Mouse (Mus musculus) c-Kit-positive CD71-positive TER-119-positive erythroid progenitor cells, embryonic 14.5 days (primary cell): ENCODE results near the gene Ntm.

Experiments
- DNase-seq: peaks from one replicate; pipeline ENCODE4 v3.0.0-alpha.2; 2013; ENCODE audit warnings: low spot score

Gene Ntm

GRCm38 (mm10) chr9:29319197-29319596, 643.7 kb downstream of the Ntm start:
- DNase-seq = no peak

- no peak for DNase-seq
Measured at GRCm38 (mm10) chr9:29318676-29319162, 644.2 kb downstream of the Ntm start.

GRCm38 (mm10) chr9:29317623-29318022, 645.3 kb downstream of the Ntm start:
- DNase-seq = no peak

- no peak for DNase-seq
Measured at GRCm38 (mm10) chr9:29315842-29316241, 647.1 kb downstream of the Ntm start.

GRCm38 (mm10) chr9:29306961-29307360, 656.0 kb downstream of the Ntm start:
- no peak for DNase-seq

GRCm38 (mm10) chr9:29298340-29298739, 664.6 kb downstream of the Ntm start:
- DNase-seq = no peak

- no peak for DNase-seq
Measured at GRCm38 (mm10) chr9:29296752-29297151, 666.2 kb downstream of the Ntm start.

- no peak for DNase-seq
Measured at GRCm38 (mm10) chr9:29288003-29288704, 674.8 kb downstream of the Ntm start.

- DNase-seq = no peak
Measured at GRCm38 (mm10) chr9:29285144-29285543, 677.8 kb downstream of the Ntm start.

GRCm38 (mm10) chr9:29272861-29273260, 690.1 kb downstream of the Ntm start:
- DNase-seq = no peak

GRCm38 (mm10) chr9:29269988-29270387, 693.0 kb downstream of the Ntm start:
- no peak for DNase-seq

- DNase-seq = no peak
Measured at GRCm38 (mm10) chr9:29269277-29269646, 693.7 kb downstream of the Ntm start.

GRCm38 (mm10) chr9:29268583-29269276, 694.2 kb downstream of the Ntm start:
- DNase-seq = no peak

- DNase-seq = no peak
Measured at GRCm38 (mm10) chr9:29267663-29268062, 695.3 kb downstream of the Ntm start.

GRCm38 (mm10) chr9:29265177-29265576, 697.8 kb downstream of the Ntm start:
- no peak for DNase-seq

- DNase-seq = no peak
Measured at GRCm38 (mm10) chr9:29262836-29263235, 700.1 kb downstream of the Ntm start.

- no peak for DNase-seq
Measured at GRCm38 (mm10) chr9:29252866-29253265, 710.1 kb downstream of the Ntm start.

GRCm38 (mm10) chr9:29250813-29251212, 712.1 kb downstream of the Ntm start:
- DNase-seq = no peak

GRCm38 (mm10) chr9:29247812-29248211, 715.1 kb downstream of the Ntm start:
- DNase-seq = no peak

- no peak for DNase-seq
Measured at GRCm38 (mm10) chr9:29244006-29244405, 718.9 kb downstream of the Ntm start.

- no peak for DNase-seq
Measured at GRCm38 (mm10) chr9:29242497-29243422, 720.2 kb downstream of the Ntm start.

- DNase-seq = no peak
Measured at GRCm38 (mm10) chr9:29240797-29241196, 722.1 kb downstream of the Ntm start.
